Mouse (Mus musculus): ENCODE measurements around the gene Rngtt. TPM values are rescaled to one million over a fixed set of nuclear protein-coding genes. Genes with fewer than 3 reads are reported as not detected.
A peak's percentile ranks its signal among the peaks of the same experiment; 100 is the strongest.
"Not testable (repeated sequence)": the region's sequence is repeated elsewhere in the genome, so short reads cannot be mapped to it uniquely, and the experiment has no call there.

Rngtt gene
- polyA plus RNA-seq, 1 experiment from 2014 or later, result 19.2 TPM

- no peak overlapping the region for H3K4me3 ChIP-seq (ENCODE audit: low read length)
- H3K36me3 ChIP-seq (ENCODE audit: control insufficient read depth, insufficient read depth, low read length), result no peaks in the 10 kb centered on the region
- ATAC-seq, result no peak
- WGBS, result 86% methylated on average over 5 of the region's 5 CpGs
- no peak overlapping the region for H3K9ac ChIP-seq (ENCODE audit: low read depth, low read length)
- H3K4me2 ChIP-seq (ENCODE audit: low read length), result no peak overlapping the region
- no peaks in the 10 kb centered on the region for H3K9me3 ChIP-seq (ENCODE audit: control insufficient read depth, low read length)
- no peaks in the 10 kb centered on the region for H3K27me3 ChIP-seq (replicated peaks; ENCODE audit: control insufficient read depth, insufficient read depth, low read length)
- H3K27ac ChIP-seq (ENCODE audit: low read depth, low read length), result no peak overlapping the region
- no peaks in the 10 kb centered on the region for H3K4me1 ChIP-seq (ENCODE audit: control insufficient read depth, insufficient read depth, low read depth, low read length)
These were observed 25.8 kb upstream of the Rngtt start for GRCm38 (mm10) chr4:33284083-33284880.

- 91% methylated on average over 8 of the region's 8 CpGs for WGBS
- ATAC-seq, result no peak
- H3K27ac ChIP-seq (ENCODE audit: low read depth, low read length), result no peak overlapping the region
- no peaks in the 10 kb centered on the region for H3K36me3 ChIP-seq (ENCODE audit: control insufficient read depth, insufficient read depth, low read length)
- no peaks in the 10 kb centered on the region for H3K27me3 ChIP-seq (replicated peaks; ENCODE audit: control insufficient read depth, insufficient read depth, low read length)
- no peak overlapping the region for H3K4me3 ChIP-seq (ENCODE audit: low read length)
- H3K9me3 ChIP-seq (ENCODE audit: control insufficient read depth, low read length), result no peaks in the 10 kb centered on the region
- no peaks in the 10 kb centered on the region for H3K4me1 ChIP-seq (ENCODE audit: control insufficient read depth, insufficient read depth, low read depth, low read length)
- no peak overlapping the region for H3K4me2 ChIP-seq (ENCODE audit: low read length)
- no peak overlapping the region for H3K9ac ChIP-seq (ENCODE audit: low read depth, low read length)
These were observed 24.7 kb upstream of the Rngtt start for GRCm38 (mm10) chr4:33285448-33285847.

- H3K9me3 ChIP-seq (ENCODE audit: control insufficient read depth, low read length), result no peaks in the 10 kb centered on the region
- H3K4me3 ChIP-seq (ENCODE audit: low read length), result no peak overlapping the region
- no peak overlapping the region for H3K27ac ChIP-seq (ENCODE audit: low read depth, low read length)
- H3K4me1 ChIP-seq (ENCODE audit: control insufficient read depth, insufficient read depth, low read depth, low read length), result no peaks in the 10 kb centered on the region
- H3K36me3 ChIP-seq (ENCODE audit: control insufficient read depth, insufficient read depth, low read length), result no peaks in the 10 kb centered on the region
- no peaks in the 10 kb centered on the region for H3K27me3 ChIP-seq (replicated peaks; ENCODE audit: control insufficient read depth, insufficient read depth, low read length)
- H3K9ac ChIP-seq (ENCODE audit: low read depth, low read length), result no peak overlapping the region
- 90% methylated on average over 12 of the region's 12 CpGs for WGBS
- peak overlapping the region; percentile 3; the same call in 1 of the 2 replicates for H3K4me2 ChIP-seq (ENCODE audit: low read length)
- no peak for ATAC-seq
These were observed 20.9 kb upstream of the Rngtt start for GRCm38 (mm10) chr4:33289106-33289650.

GRCm38 (mm10) chr4:33290002-33290401 lies 20.1 kb upstream of the Rngtt start, which contains the start of gene Pnrc1:
Pnrc1 (minus strand) TSS chr4:33290163.
- Histone ChIP-seq H3K4me2 (ENCODE audit: low read length) (peak within 1 kb of the TSS; percentile 3; the same call in 1 of the 2 replicates), H3K27ac (ENCODE audit: low read depth, low read length) (no peak within 1 kb of the TSS), H3K27me3 (replicated peaks; ENCODE audit: control insufficient read depth, insufficient read depth, low read length) (no peaks in the 10 kb centered on the region), H3K4me3 (ENCODE audit: low read length) (no peak within 1 kb of the TSS), H3K36me3 (ENCODE audit: control insufficient read depth, insufficient read depth, low read length) (no peaks in the 10 kb centered on the region), H3K4me1 (ENCODE audit: control insufficient read depth, insufficient read depth, low read depth, low read length) (no peaks in the 10 kb centered on the region), H3K9ac (ENCODE audit: low read depth, low read length) (peak within 1 kb of the TSS; percentile 14; the same call in 1 of the 2 replicates), H3K9me3 (ENCODE audit: control insufficient read depth, low read length) (no peaks in the 10 kb centered on the region)
- peak; percentile 93 for ATAC-seq
- 57% methylated on average over 3 of the region's 3 CpGs for WGBS

GRCm38 (mm10) chr4:33290878-33291277 lies 19.2 kb upstream of the Rngtt start:
- no peaks in the 10 kb centered on the region for H3K4me1 ChIP-seq (ENCODE audit: control insufficient read depth, insufficient read depth, low read depth, low read length)
- WGBS, result 64% methylated on average over 4 of the region's 4 CpGs

GRCm38 (mm10) chr4:33292409-33293370 lies 17.4 kb upstream of the Rngtt start:
- Histone ChIP-seq H3K4me2 (ENCODE audit: low read length) (no peak overlapping the region; the same call in 1 of the 2 replicates), H3K27me3 (replicated peaks; ENCODE audit: control insufficient read depth, insufficient read depth, low read length) (no peaks in the 10 kb centered on the region), H3K9ac (ENCODE audit: low read depth, low read length) (no peak overlapping the region), H3K4me3 (ENCODE audit: low read length) (no peak overlapping the region), H3K9me3 (ENCODE audit: control insufficient read depth, low read length) (no peaks in the 10 kb centered on the region), H3K4me1 (ENCODE audit: control insufficient read depth, insufficient read depth, low read depth, low read length) (no peaks in the 10 kb centered on the region), H3K27ac (ENCODE audit: low read depth, low read length) (no peak overlapping the region), H3K36me3 (ENCODE audit: control insufficient read depth, insufficient read depth, low read length) (no peaks in the 10 kb centered on the region)
- 23% methylated on average over 16 of the region's 16 CpGs for WGBS
- ATAC-seq, result peak; percentile 54; the same call in 1 of the 2 replicates

More at GRCm38 (mm10) chr4:33290878-33291277, 19.2 kb upstream of the Rngtt start:
- Histone ChIP-seq H3K4me2 (ENCODE audit: low read length) (no peak overlapping the region), H3K4me3 (ENCODE audit: low read length) (no peak overlapping the region), H3K36me3 (ENCODE audit: control insufficient read depth, insufficient read depth, low read length) (no peaks in the 10 kb centered on the region), H3K27me3 (replicated peaks; ENCODE audit: control insufficient read depth, insufficient read depth, low read length) (no peaks in the 10 kb centered on the region), H3K9me3 (ENCODE audit: control insufficient read depth, low read length) (no peaks in the 10 kb centered on the region), H3K27ac (ENCODE audit: low read depth, low read length) (no peak overlapping the region), H3K9ac (ENCODE audit: low read depth, low read length) (no peak overlapping the region)
- no peak for ATAC-seq

- not testable (repeated sequence) for H3K36me3 ChIP-seq (ENCODE audit: control insufficient read depth, insufficient read depth, low read length); H3K4me2 ChIP-seq (ENCODE audit: low read length); H3K4me1 ChIP-seq (ENCODE audit: control insufficient read depth, insufficient read depth, low read depth, low read length); H3K9ac ChIP-seq (ENCODE audit: low read depth, low read length); H3K27me3 ChIP-seq (replicated peaks; ENCODE audit: control insufficient read depth, insufficient read depth, low read length); H3K27ac ChIP-seq (ENCODE audit: low read depth, low read length); H3K9me3 ChIP-seq (ENCODE audit: control insufficient read depth, low read length); H3K4me3 ChIP-seq (ENCODE audit: low read length); ATAC-seq
- 77% methylated on average over 6 of the region's 6 CpGs for WGBS
These were observed 9.0 kb upstream of the Rngtt start for GRCm38 (mm10) chr4:33300891-33301665.

- Histone ChIP-seq H3K36me3 (ENCODE audit: control insufficient read depth, insufficient read depth, low read length) (no peaks in the 10 kb centered on the region), H3K4me2 (ENCODE audit: low read length) (no peak overlapping the region), H3K4me1 (ENCODE audit: control insufficient read depth, insufficient read depth, low read depth, low read length) (no peaks in the 10 kb centered on the region), H3K4me3 (ENCODE audit: low read length) (no peak overlapping the region), H3K9me3 (ENCODE audit: control insufficient read depth, low read length) (no peaks in the 10 kb centered on the region; the same call in 1 of the 2 replicates), H3K27me3 (replicated peaks; ENCODE audit: control insufficient read depth, insufficient read depth, low read length) (no peaks in the 10 kb centered on the region), H3K9ac (ENCODE audit: low read depth, low read length) (no peak overlapping the region), H3K27ac (ENCODE audit: low read depth, low read length) (no peak overlapping the region)
- ATAC-seq, result no peak
- 100% methylated on average over 1 of the region's 1 CpGs for WGBS
These were observed 7.1 kb upstream of the Rngtt start for GRCm38 (mm10) chr4:33303057-33303456.

Measured in hindbrain, embryonic 16.5 days (tissue).